Mouse (Mus musculus): ENCODE measurements around the gene Gm27029.
"Not testable (repeated sequence)": the region's sequence is repeated elsewhere in the genome, so short reads cannot be mapped to it uniquely, and the experiment has no call there.

The Gm27029 gene

GRCm38 (mm10) chr11:101455627-101456026 is 31.0 kb upstream of the Gm27029 start:
- no peak for DNase-seq (ENCODE audit: low spot score in 2 of 2)

- DNase-seq (ENCODE audit: low spot score in 2 of 2), result no peak
Observed at GRCm38 (mm10) chr11:101454702-101455101, 30.1 kb upstream of the Gm27029 start.

- DNase-seq (ENCODE audit: low spot score in 2 of 2), result no peak
Observed at GRCm38 (mm10) chr11:101452093-101452774, 27.6 kb upstream of the Gm27029 start.

GRCm38 (mm10) chr11:101451536-101451935 is 26.9 kb upstream of the Gm27029 start:
- no peak for DNase-seq (ENCODE audit: low spot score in 2 of 2)

GRCm38 (mm10) chr11:101450394-101450793 is 25.8 kb upstream of the Gm27029 start:
- no peak for DNase-seq (ENCODE audit: low spot score in 2 of 2)

GRCm38 (mm10) chr11:101449596-101449995 is 25.0 kb upstream of the Gm27029 start:
- DNase-seq (ENCODE audit: low spot score in 2 of 2), result not testable (repeated sequence)

- no peak for DNase-seq (ENCODE audit: low spot score in 2 of 2)
Observed at GRCm38 (mm10) chr11:101448899-101449298, 24.3 kb upstream of the Gm27029 start.

- no peak for DNase-seq (ENCODE audit: low spot score in 2 of 2)
Observed at GRCm38 (mm10) chr11:101448274-101448746, 23.7 kb upstream of the Gm27029 start, which contains the start of gene Ifi35. Gene Ifi35 (plus strand): TSS chr11:101448407.

GRCm38 (mm10) chr11:101447786-101448185 is 23.2 kb upstream of the Gm27029 start:
- no peak for DNase-seq (ENCODE audit: low spot score in 2 of 2)

GRCm38 (mm10) chr11:101446860-101447259 is 22.3 kb upstream of the Gm27029 start:
- DNase-seq (ENCODE audit: low spot score in 2 of 2), result not testable (repeated sequence)

- DNase-seq (ENCODE audit: low spot score in 2 of 2), result no peak
Observed at GRCm38 (mm10) chr11:101446319-101446718, 21.7 kb upstream of the Gm27029 start.

- no peak for DNase-seq (ENCODE audit: low spot score in 2 of 2)
Observed at GRCm38 (mm10) chr11:101442760-101443159, 18.2 kb upstream of the Gm27029 start.

GRCm38 (mm10) chr11:101442127-101442693 is 17.6 kb upstream of the Gm27029 start, which contains the start of gene Rpl27:
Gene Rpl27 (plus strand): TSS chr11:101442298.
- DNase-seq (ENCODE audit: low spot score in 2 of 2), result peak; percentile 82 to 93

- DNase-seq (ENCODE audit: low spot score in 2 of 2), result not testable (repeated sequence)
Observed at GRCm38 (mm10) chr11:101441450-101442126, 17.0 kb upstream of the Gm27029 start.

GRCm38 (mm10) chr11:101438006-101438405 is 13.4 kb upstream of the Gm27029 start:
- DNase-seq (ENCODE audit: low spot score in 2 of 2), result not testable (repeated sequence)

GRCm38 (mm10) chr11:101436916-101437315 is 12.3 kb upstream of the Gm27029 start:
- no peak for DNase-seq (ENCODE audit: low spot score in 2 of 2)

- no peak for DNase-seq (ENCODE audit: low spot score in 2 of 2)
Observed at GRCm38 (mm10) chr11:101435831-101436230, 11.2 kb upstream of the Gm27029 start.

- no peak for DNase-seq (ENCODE audit: low spot score in 2 of 2)
Observed at GRCm38 (mm10) chr11:101433396-101433795, 8.8 kb upstream of the Gm27029 start.

- no peak for DNase-seq (ENCODE audit: low spot score in 2 of 2)
Observed at GRCm38 (mm10) chr11:101431327-101431726, 6.7 kb upstream of the Gm27029 start.

GRCm38 (mm10) chr11:101426165-101426564 is 1.6 kb upstream of the Gm27029 start:
- no peak for DNase-seq (ENCODE audit: low spot score in 2 of 2)

- DNase-seq (ENCODE audit: low spot score in 2 of 2), result peak; percentile 97 to 98
Observed at GRCm38 (mm10) chr11:101424925-101425813, 573 bp upstream of the Gm27029 start, which contains the start of the genes Rundc1 and Ptges3l. Gene Rundc1 (plus strand): TSS chr11:101425085. Gene Ptges3l (minus strand): TSS chr11:101425333.

Data from frontal cortex, postnatal 25 days (tissue).